Comparison of ENCODE assay signal across 14 mouse cellular contexts in genomic region chr5:127937914-127938313, GRCm38 (mm10).
DNase-seq lines count a peak whose midpoint lies in the region; ATAC-seq and TF ChIP-seq lines count a peak whose summit lies in the region.
"Had no signal": no experiment of that assay in that cellular context is flagged by ENCODE, and none has a peak within 500 bp of the region (broad histone marks: within the 10 kb centered on the region; RNA-seq: fewer than 3 reads in every experiment).

No protein-coding gene starts in this region.

- H3K9ac ChIP-seq in intestine, postnatal 0 days (ENCODE audit: low read depth, low read length): no peak overlapping the region
- H3K9ac ChIP-seq in intestine, embryonic 16.5 days (ENCODE audit: low read depth, low read length): no peak overlapping the region
- no peak overlapping the region for H3K9ac ChIP-seq in liver, postnatal 0 days (replicated peaks)
- H3K9ac ChIP-seq in MEL (ENCODE audit: control insufficient read depth, low read depth, low read length, poor library complexity, severe bottlenecking): no peak overlapping the region
- H3K9ac ChIP-seq in stomach, postnatal 0 days (ENCODE audit: low read length): no peak overlapping the region
- H3K9ac ChIP-seq: forebrain, embryonic 12.5 days; kidney, embryonic 15.5 days had no signal

- no peak overlapping the region for H3K27ac ChIP-seq in intestine, postnatal 0 days (ENCODE audit: low read depth, low read length)
- H3K27ac ChIP-seq in intestine, embryonic 16.5 days (ENCODE audit: low read length): no peak overlapping the region
- no peak overlapping the region for H3K27ac ChIP-seq in liver, postnatal 0 days (ENCODE audit: low read depth)
- no peak overlapping the region for H3K27ac ChIP-seq in MEL (ENCODE audit: control insufficient read depth, low read depth, low read length)
- H3K27ac ChIP-seq in stomach, postnatal 0 days (replicated peaks): no peak overlapping the region
- H3K27ac ChIP-seq: forebrain, embryonic 12.5 days; kidney, embryonic 15.5 days had no signal

- no peaks in the 10 kb centered on the region for H3K79me2 ChIP-seq in MEL (ENCODE audit: control insufficient read depth, insufficient read depth, low read length, poor library complexity)

- TF ChIP-seq EP300 in liver, postnatal 0 days (IDR thresholded peaks at IDR 0.05; ENCODE audit: low read depth): no peak
- no peak for TF ChIP-seq EP300 in MEL (IDR thresholded peaks at IDR 0.05; ENCODE audit: low read depth in 1 of 2, low read length in 2 of 2)
- no peak for TF ChIP-seq EP300 in stomach, postnatal 0 days (optimal IDR thresholded peaks at IDR 0.05)

- TF ChIP-seq RAD21 in MEL (IDR thresholded peaks at IDR 0.05; ENCODE audit: low read depth, low read length): peak; percentile 27

- no peak for TF ChIP-seq POLR2A in MEL (IDR thresholded peaks at IDR 0.05; ENCODE audit: control insufficient read depth in 1 of 2, insufficient read depth in 1 of 2, low read depth in 1 of 2, low read length in 2 of 2, poor library complexity in 1 of 2)

- no peak overlapping the region for H3K4me3 ChIP-seq in intestine, postnatal 0 days (ENCODE audit: low read depth, low read length)
- H3K4me3 ChIP-seq in intestine, embryonic 16.5 days (ENCODE audit: low read length): no peak overlapping the region
- no peak overlapping the region for H3K4me3 ChIP-seq in liver, postnatal 0 days (ENCODE audit: low read depth, low read length)
- no peak overlapping the region for H3K4me3 ChIP-seq in MEL (ENCODE audit: control insufficient read depth in 1 of 2, insufficient read depth in 1 of 2, low read depth in 2 of 2, low read length in 2 of 2)
- no peak overlapping the region for H3K4me3 ChIP-seq in stomach, postnatal 0 days (ENCODE audit: low read depth, low read length)
- H3K4me3 ChIP-seq: forebrain, embryonic 12.5 days; kidney, embryonic 15.5 days; megakaryocyte, embryonic 14.5 days had no signal

- WGBS in intestine, postnatal 0 days: 73% methylated on average over 3 of the region's 3 CpGs
- 75% methylated on average over 3 of the region's 3 CpGs for WGBS in intestine, embryonic 16.5 days
- WGBS in liver, postnatal 0 days (ENCODE audit: insufficient replicate concordance): 66% methylated on average over 3 of the region's 3 CpGs
- 75% methylated on average over 3 of the region's 3 CpGs for WGBS in stomach, postnatal 0 days

- H3K4me2 ChIP-seq in intestine, postnatal 0 days (replicated peaks; ENCODE audit: low read depth): no peak overlapping the region
- no peak overlapping the region for H3K4me2 ChIP-seq in intestine, embryonic 16.5 days (ENCODE audit: low read depth, low read length)
- no peak overlapping the region for H3K4me2 ChIP-seq in liver, postnatal 0 days (ENCODE audit: low read depth, low read length)
- no peak overlapping the region for H3K4me2 ChIP-seq in stomach, postnatal 0 days (replicated peaks; ENCODE audit: low read depth)
- H3K4me2 ChIP-seq: forebrain, embryonic 12.5 days; kidney, embryonic 15.5 days had no signal

- no peak for ATAC-seq in intestine, postnatal 0 days
- ATAC-seq in intestine, embryonic 16.5 days: no peak
- ATAC-seq in liver, postnatal 0 days: no peak
- ATAC-seq in stomach, postnatal 0 days (ENCODE audit: low FRiP score, low TSS enrichment): no peak
- ATAC-seq: midbrain, embryonic 16.5 days had no signal

- DNase-seq in liver, postnatal 0 days: no peak
- DNase-seq in liver: no peak
- DNase-seq in MEL (ENCODE audit: low read depth, low spot score): peak; percentile 18
- no peak for DNase-seq in stomach, postnatal 0 days (ENCODE audit: low spot score)
- no peak for DNase-seq in frontal cortex, postnatal 10 days (ENCODE audit: low spot score in 2 of 2)
- DNase-seq: cerebellum, adult 9-10 months; heart, postnatal 4 days; layer of hippocampus, adult 9-11 months had no signal

- H3K36me3 ChIP-seq in intestine, postnatal 0 days (ENCODE audit: control insufficient read depth, insufficient read depth): no peaks in the 10 kb centered on the region
- no peaks in the 10 kb centered on the region for H3K36me3 ChIP-seq in intestine, embryonic 16.5 days (ENCODE audit: control insufficient read depth, insufficient read depth, low read length)
- H3K36me3 ChIP-seq in liver, postnatal 0 days (replicated peaks; ENCODE audit: insufficient read depth, low read length): no peaks in the 10 kb centered on the region
- H3K36me3 ChIP-seq in MEL (ENCODE audit: control insufficient read depth in 1 of 2, insufficient read depth in 2 of 2, low read length in 2 of 2): no peaks in the 10 kb centered on the region
- H3K36me3 ChIP-seq in stomach, postnatal 0 days (ENCODE audit: control insufficient read depth, insufficient read depth, low read length): no peaks in the 10 kb centered on the region
- H3K36me3 ChIP-seq: forebrain, embryonic 12.5 days; kidney, embryonic 15.5 days had no signal

- H3K4me1 ChIP-seq in intestine, postnatal 0 days (replicated peaks; ENCODE audit: control insufficient read depth, insufficient read depth, low read length): no peaks in the 10 kb centered on the region
- no peaks in the 10 kb centered on the region for H3K4me1 ChIP-seq in intestine, embryonic 16.5 days (ENCODE audit: control insufficient read depth, insufficient read depth, low read length)
- H3K4me1 ChIP-seq in liver, postnatal 0 days (ENCODE audit: insufficient read depth): no peaks in the 10 kb centered on the region
- H3K4me1 ChIP-seq in MEL (ENCODE audit: control insufficient read depth in 1 of 2, insufficient read depth in 2 of 2, low read length in 2 of 2): no peaks in the 10 kb centered on the region
- H3K4me1 ChIP-seq in stomach, postnatal 0 days (replicated peaks; ENCODE audit: control insufficient read depth, insufficient read depth): no peaks in the 10 kb centered on the region
- H3K4me1 ChIP-seq: forebrain, embryonic 12.5 days; kidney, embryonic 15.5 days; megakaryocyte, embryonic 14.5 days had no signal

- peak; percentile 17; the same call in 1 of the 2 replicates for TF ChIP-seq CTCF in intestine, postnatal 0 days (IDR thresholded peaks at IDR 0.05; ENCODE audit: low read depth)
- peak; percentile 31; the same call in 1 of the 2 replicates for TF ChIP-seq CTCF in liver, postnatal 0 days (IDR thresholded peaks at IDR 0.05; ENCODE audit: low read depth)
- peak; percentile 23 to 33 (median 29); a peak in 5 of 6 replicates for TF ChIP-seq CTCF in MEL (IDR thresholded peaks at IDR 0.05 in 2 of 3, conservative IDR thresholded peaks at IDR 0.05 in 1 of 3; ENCODE audit: control insufficient read depth in 1 of 3, insufficient read depth in 1 of 3, low read depth in 2 of 3, low read length in 3 of 3, poor library complexity in 1 of 3, severe bottlenecking in 1 of 3)
- TF ChIP-seq CTCF in stomach, postnatal 0 days (IDR thresholded peaks at IDR 0.05; ENCODE audit: low read depth): peak; percentile 35; the same call in 1 of the 2 replicates

- H3K9me3 ChIP-seq in intestine, postnatal 0 days (ENCODE audit: control insufficient read depth): no peaks in the 10 kb centered on the region
- no peaks in the 10 kb centered on the region for H3K9me3 ChIP-seq in intestine, embryonic 16.5 days (ENCODE audit: control insufficient read depth, low read length)
- no peaks in the 10 kb centered on the region for H3K9me3 ChIP-seq in liver, postnatal 0 days (ENCODE audit: low read length)
- no peaks in the 10 kb centered on the region for H3K9me3 ChIP-seq in MEL (replicated peaks; ENCODE audit: insufficient read depth, low read length)
- H3K9me3 ChIP-seq in stomach, postnatal 0 days (ENCODE audit: control insufficient read depth, low read length): no peaks in the 10 kb centered on the region
- H3K9me3 ChIP-seq: forebrain, embryonic 12.5 days; kidney, embryonic 15.5 days had no signal

- no peaks in the 10 kb centered on the region for H3K27me3 ChIP-seq in intestine, postnatal 0 days (replicated peaks; ENCODE audit: control insufficient read depth, insufficient read depth, low read length)
- H3K27me3 ChIP-seq in intestine, embryonic 16.5 days (replicated peaks; ENCODE audit: control insufficient read depth, insufficient read depth, low read length): no peaks in the 10 kb centered on the region
- H3K27me3 ChIP-seq in liver, postnatal 0 days (ENCODE audit: insufficient read depth, low read length): no peaks in the 10 kb centered on the region
- H3K27me3 ChIP-seq in MEL (ENCODE audit: control insufficient read depth in 1 of 2, insufficient read depth in 2 of 2, low read length in 2 of 2): no peaks in the 10 kb centered on the region
- no peaks in the 10 kb centered on the region for H3K27me3 ChIP-seq in stomach, postnatal 0 days (ENCODE audit: control insufficient read depth, insufficient read depth, low read length)
- H3K27me3 ChIP-seq: forebrain, embryonic 12.5 days; kidney, embryonic 15.5 days; megakaryocyte, embryonic 14.5 days had no signal

TF ChIP-seq in MEL, 35 proteins besides CTCF, POLR2A, EP300 and RAD21:
- TF ChIP-seq MYC (IDR thresholded peaks at IDR 0.05; ENCODE audit: low read depth, low read length): no peak
- TF ChIP-seq SMC3 (IDR thresholded peaks at IDR 0.05; ENCODE audit: low read depth, low read length): peak; percentile 42
- no peak for TF ChIP-seq E2F4 (IDR thresholded peaks at IDR 0.05; ENCODE audit: borderline replicate concordance, low read depth, low read length)
- TF ChIP-seq ZC3H11A (IDR thresholded peaks at IDR 0.05; ENCODE audit: low read depth, low read length): 0 out of 2 replicates have a peak, but pooled peaks have one; percentile 4
TF ChIP-seq in MEL: peak in this region for 2.
